Mouse (Mus musculus) liver, adult 2 months (tissue): Measurements from ENCODE around the gene Sgip1. TPM values are rescaled to one million over a fixed set of nuclear protein-coding genes. Genes with fewer than 3 reads are reported as not detected.

Experiments
- DNase-seq: peaks from one replicate; pipeline ENCODE4 v3.0.0-alpha.2; 2011; ENCODE audit warnings: low read depth, low spot score; ENCODE audit errors: extremely low read depth
- H3K27ac ChIP-seq: fragments of 200-500 bp; replicated peaks from 2 replicates; pipeline ENCODE4 v1.5.1; 2012; ENCODE audit warnings: low read depth, mild to moderate bottlenecking, control low read depth, inconsistent platforms, low read length; ENCODE audit not compliant: insufficient read depth
- H3K27me3 ChIP-seq: fragments of 200-500 bp; 2 replicates; pipeline ENCODE4 v1.6.1; 2012; ENCODE audit warnings: mild to moderate bottlenecking, moderate library complexity, low read length, inconsistent platforms; ENCODE audit not compliant: control insufficient read depth, insufficient read depth
- H3K36me3 ChIP-seq: fragments of 200-500 bp; 2 replicates; pipeline ENCODE4 v1.6.1; 2012; ENCODE audit warnings: low read length, inconsistent platforms; ENCODE audit not compliant: control insufficient read depth, insufficient read depth
- H3K4me1 ChIP-seq: fragments of 200-500 bp; 2 replicates; pipeline ENCODE4 v1.6.1; 2011; ENCODE audit warnings: low read length; ENCODE audit not compliant: control insufficient read depth, insufficient read depth
- H3K4me3 ChIP-seq: fragments of 200-500 bp; 2 replicates; pipeline ENCODE4 v1.5.1; 2011; ENCODE audit warnings: low read depth, mild to moderate bottlenecking, control low read depth, low read length, moderate library complexity; ENCODE audit not compliant: insufficient read depth
- H3K79me2 ChIP-seq: fragments of 200-500 bp; 2 replicates; pipeline ENCODE4 v1.6.1; 2012; ENCODE audit warnings: inconsistent platforms, mild to moderate bottlenecking, low read length, moderate library complexity; ENCODE audit not compliant: control insufficient read depth, insufficient read depth
- H3K9ac ChIP-seq: fragments of 200-500 bp; 2 replicates; pipeline ENCODE4 v1.6.1; 2012; ENCODE audit warnings: low read depth, mild to moderate bottlenecking, control low read depth, inconsistent platforms, low read length
- CTCF ChIP-seq: fragments of 200-500 bp; IDR thresholded peaks from 2 replicates; pipeline ENCODE4 v1.5.1; 2011; ENCODE audit warnings: low read depth, low read length, control low read depth
- POLR2A ChIP-seq: fragments of 200-500 bp; IDR thresholded peaks from 2 replicates; pipeline ENCODE4 v1.6.1; 2011; ENCODE audit warnings: low read length, control low read depth; ENCODE audit not compliant: insufficient read depth; ENCODE audit errors: extremely low read depth
- WGBS: fragments of 180-500 bp; shearing (Covaris S2); methylation state at CpG from one replicate; pipeline ENCODE4 v1.1.7; 2018; 5-methylcytosine and 5-hydroxymethylcytosine counted together
- polyA plus RNA-seq: library from polyadenylated mRNA; depleted of rRNA; stranded (reverse); fragments of >200 nt; gene quantifications from 2 replicates; pipeline ENCODE4 v1.2.3, GENCODE M21; 2012
- total RNA-seq: library from RNA; depleted of rRNA; stranded (reverse); fragments of >200 nt; gene quantifications from 2 replicates; pipeline ENCODE4 v1.2.3, GENCODE M21; 2014

Gene Sgip1
- total and polyA plus RNA-seq, 2 experiments, result 0.07 to 0.46 TPM

DNA sequence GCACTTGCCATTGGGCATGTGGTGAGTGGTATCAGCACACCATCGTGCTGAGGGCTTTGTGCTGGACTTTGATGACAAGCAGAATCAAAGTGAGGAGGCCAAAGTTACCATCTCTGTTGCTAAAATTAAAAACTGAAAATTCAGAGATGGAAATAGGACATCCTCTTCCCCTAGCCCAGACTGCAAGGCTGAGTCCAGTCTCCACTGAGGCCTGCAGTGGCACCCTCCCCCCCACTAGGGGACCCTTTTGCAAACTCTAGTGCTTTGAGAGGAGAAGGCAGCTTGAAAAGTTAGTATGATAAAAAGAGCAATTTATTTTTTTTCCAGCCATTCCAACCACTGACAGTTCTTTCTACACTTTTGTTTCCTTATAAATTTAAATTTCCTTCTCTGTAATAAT is 93.6 kb downstream of the Sgip1 start:
- TF ChIP-seq POLR2A (no peak), CTCF (no peak)
- Histone ChIP-seq H3K36me3 (no peaks in the 10 kb centered on the region), H3K27me3 (no peaks in the 10 kb centered on the region), H3K4me3 (no peak overlapping the region), H3K79me2 (no peaks in the 10 kb centered on the region), H3K4me1 (no peaks in the 10 kb centered on the region; the same call in 1 of the 2 replicates), H3K9ac (no peak overlapping the region), H3K27ac (no peak overlapping the region)
- no peak for DNase-seq
- WGBS, result 74% methylated on average over 1 of the region's 1 CpGs

DNA sequence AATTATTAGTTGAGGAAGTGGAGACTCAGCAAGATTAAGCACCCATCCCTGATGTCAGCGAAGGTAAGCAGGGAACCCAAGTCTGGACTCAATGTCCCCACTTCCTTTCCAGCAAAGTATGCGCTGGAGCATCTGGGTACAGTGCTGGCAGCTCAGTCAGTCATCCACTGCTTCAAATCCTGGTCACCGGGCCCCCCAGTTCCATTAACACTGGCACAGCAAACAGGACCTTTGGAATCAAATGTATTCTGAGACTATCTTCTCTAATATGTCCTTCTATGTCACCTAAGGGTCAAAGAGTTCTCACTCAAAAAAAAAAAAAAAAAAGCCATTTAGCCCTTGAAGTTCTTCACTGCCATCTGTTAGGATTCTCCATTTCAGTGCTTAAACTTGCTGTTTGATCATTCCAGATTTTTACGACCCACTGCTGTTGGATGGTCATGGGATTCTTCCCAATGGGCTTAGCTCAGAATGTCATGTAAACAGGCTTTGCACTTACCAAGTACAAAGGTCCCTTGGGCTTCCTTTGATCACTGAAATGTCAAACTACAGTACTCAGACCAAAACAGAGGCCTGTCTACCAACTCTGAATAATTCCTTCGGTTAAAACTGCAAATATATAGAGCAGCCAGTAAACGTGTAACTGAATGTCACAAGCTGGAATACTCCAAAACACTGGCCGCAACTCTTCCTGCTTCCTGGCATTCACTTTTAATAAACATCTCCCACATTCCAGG is 99.1 kb downstream of the Sgip1 start:
- 29% methylated on average over 7 of the region's 7 CpGs for WGBS
- TF ChIP-seq POLR2A, result no peak
- no peak for TF ChIP-seq CTCF
- peak overlapping the region; percentile 62 for H3K27ac ChIP-seq
- H3K79me2 ChIP-seq, result no peaks in the 10 kb centered on the region
- peak; percentile 93 for DNase-seq
- H3K4me3 ChIP-seq, result no peak overlapping the region
- no peaks in the 10 kb centered on the region for H3K27me3 ChIP-seq
- H3K9ac ChIP-seq, result no peak overlapping the region
- peaks cover 2% of the 10 kb centered on the region for H3K4me1 ChIP-seq
- no peaks in the 10 kb centered on the region for H3K36me3 ChIP-seq

- no peaks in the 10 kb centered on the region for H3K79me2 ChIP-seq
- no peaks in the 10 kb centered on the region for H3K36me3 ChIP-seq
- H3K27me3 ChIP-seq, result no peaks in the 10 kb centered on the region
- WGBS, result 86% methylated on average over 11 of the region's 11 CpGs
- no peak overlapping the region for H3K9ac ChIP-seq
- H3K4me1 ChIP-seq, result peaks cover 2% of the 10 kb centered on the region
- no peak for TF ChIP-seq POLR2A
- no peak for TF ChIP-seq CTCF
- H3K4me3 ChIP-seq, result no peak overlapping the region
- DNase-seq, result no peak
- H3K27ac ChIP-seq, result no peak overlapping the region
Observed at GRCm38 (mm10) chr4:102840956-102841729, 100.0 kb downstream of the Sgip1 start.

DNA sequence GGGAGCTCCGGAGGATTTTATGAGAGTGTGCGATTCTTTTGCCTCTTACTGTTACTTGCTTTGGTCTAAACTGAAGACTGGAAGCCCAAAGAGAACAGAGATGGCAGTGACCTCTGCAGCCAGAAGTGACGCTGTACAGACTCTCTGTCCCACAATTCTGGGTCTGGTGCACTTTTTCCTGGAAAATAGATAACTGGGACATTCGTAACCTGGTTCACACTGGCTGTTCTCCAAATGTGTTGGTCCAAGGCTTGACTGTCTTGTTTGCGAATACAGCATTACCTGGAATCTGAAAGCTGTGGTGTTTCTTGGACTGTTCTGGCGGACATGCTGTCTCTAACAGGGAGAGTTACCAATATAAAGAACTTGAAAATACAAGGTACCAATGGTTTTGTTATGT is 109.4 kb downstream of the Sgip1 start:
- DNase-seq, result peak; percentile 75
- Histone ChIP-seq H3K9ac (no peak overlapping the region), H3K4me3 (no peak overlapping the region), H3K4me1 (no peaks in the 10 kb centered on the region; the same call in 1 of the 2 replicates), H3K36me3 (no peaks in the 10 kb centered on the region), H3K27ac (no peak overlapping the region), H3K27me3 (no peaks in the 10 kb centered on the region), H3K79me2 (no peaks in the 10 kb centered on the region)
- 39% methylated on average over 6 of the region's 6 CpGs for WGBS
- TF ChIP-seq POLR2A (no peak), CTCF (no peak)

DNA sequence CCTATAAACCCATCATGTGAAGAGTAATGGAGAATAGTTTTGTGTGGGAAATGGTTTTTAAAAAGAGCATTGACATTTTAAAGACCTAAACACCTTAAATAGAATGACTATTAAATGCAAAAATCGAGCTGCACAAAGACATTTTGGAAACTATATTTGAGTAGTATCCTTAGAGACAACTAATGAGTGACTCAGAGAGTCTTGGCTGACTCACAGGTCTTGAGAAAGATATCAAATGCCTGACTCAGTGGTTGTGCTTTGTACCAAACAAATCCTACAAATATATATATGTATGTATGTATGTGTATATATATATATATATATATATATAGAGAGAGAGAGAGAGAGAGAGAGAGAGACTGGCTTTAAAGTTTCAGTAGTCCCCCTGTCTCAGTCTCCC is 110.1 kb downstream of the Sgip1 start:
- H3K9ac ChIP-seq, result no peak overlapping the region
- H3K4me3 ChIP-seq, result no peak overlapping the region
- TF ChIP-seq CTCF (no peak), POLR2A (no peak)
- H3K36me3 ChIP-seq, result no peaks in the 10 kb centered on the region
- H3K27ac ChIP-seq, result no peak overlapping the region
- no peaks in the 10 kb centered on the region for H3K27me3 ChIP-seq
- 61% methylated on average over 1 of the region's 1 CpGs for WGBS
- no peaks in the 10 kb centered on the region; the same call in 1 of the 2 replicates for H3K4me1 ChIP-seq
- DNase-seq, result no peak
- no peaks in the 10 kb centered on the region for H3K79me2 ChIP-seq
